Mouse (Mus musculus): ENCODE measurements at regions not wholly inside any gene's neighbourhood (a gene's known extent, or its start where the extent isn't known, plus 50 kb on each side); places are given as distances from the start of the nearest gene placed in this dataset.
"Not testable (repeated sequence)": the region's sequence is repeated elsewhere in the genome, so short reads cannot be mapped to it uniquely, and the experiment has no call there.

- DNase-seq (ENCODE audit: low spot score in 2 of 2) = not testable (repeated sequence)
These were observed 73.0 kb downstream of the Prl2c3 start for GRCm38 (mm10) chr13:12726831-12727230.

- not testable (repeated sequence) for DNase-seq (ENCODE audit: low spot score in 2 of 2)
These were observed 81.8 kb downstream of the Prl2c3 start for GRCm38 (mm10) chr13:12717972-12718546.

GRCm38 (mm10) chr13:12711471-12712273 lies 88.2 kb downstream of the Prl2c3 start:
- no peak for DNase-seq (ENCODE audit: low spot score in 2 of 2)

DNA sequence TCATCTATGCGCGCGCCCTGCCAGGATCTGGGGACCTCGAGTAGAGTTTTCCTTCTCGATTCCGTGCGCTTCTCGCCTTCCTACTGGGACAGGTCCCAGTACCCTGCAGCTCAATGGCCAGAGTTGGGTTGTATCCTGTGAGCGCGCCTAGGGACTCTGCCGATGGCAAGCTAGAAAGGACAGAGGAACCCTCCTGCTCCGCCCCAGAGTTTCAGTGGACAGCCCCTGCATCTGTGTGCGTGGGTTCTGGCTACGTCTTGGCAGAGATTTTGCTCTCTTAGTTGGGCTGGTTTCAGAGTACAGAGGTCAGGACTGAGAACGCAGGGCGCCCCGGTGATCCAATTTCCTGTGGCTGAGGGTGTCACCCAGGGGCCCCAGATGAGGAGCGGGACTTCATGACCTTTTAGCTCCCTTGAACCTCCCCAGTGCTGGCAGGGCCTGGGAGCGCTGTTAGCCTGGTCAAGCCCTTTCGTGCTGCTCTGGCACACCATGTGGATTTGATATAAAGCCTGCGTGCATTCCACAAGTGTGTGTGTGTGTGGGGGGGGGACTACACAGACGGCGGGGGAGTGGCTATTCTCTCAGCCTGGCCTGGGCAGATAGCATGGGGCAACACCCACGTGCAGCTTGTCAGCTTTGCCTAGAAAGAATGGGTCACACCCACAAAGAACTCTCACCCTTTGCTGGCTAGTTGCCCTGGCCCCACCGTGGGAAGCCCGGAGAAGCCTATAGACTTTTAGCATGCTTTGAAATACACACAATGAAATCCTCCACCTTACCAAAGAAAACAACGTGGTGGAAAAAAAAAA lies 96.9 kb downstream of the Prl2c3 start:
- DNase-seq (ENCODE audit: low spot score in 2 of 2) = not testable (repeated sequence)

DNA sequence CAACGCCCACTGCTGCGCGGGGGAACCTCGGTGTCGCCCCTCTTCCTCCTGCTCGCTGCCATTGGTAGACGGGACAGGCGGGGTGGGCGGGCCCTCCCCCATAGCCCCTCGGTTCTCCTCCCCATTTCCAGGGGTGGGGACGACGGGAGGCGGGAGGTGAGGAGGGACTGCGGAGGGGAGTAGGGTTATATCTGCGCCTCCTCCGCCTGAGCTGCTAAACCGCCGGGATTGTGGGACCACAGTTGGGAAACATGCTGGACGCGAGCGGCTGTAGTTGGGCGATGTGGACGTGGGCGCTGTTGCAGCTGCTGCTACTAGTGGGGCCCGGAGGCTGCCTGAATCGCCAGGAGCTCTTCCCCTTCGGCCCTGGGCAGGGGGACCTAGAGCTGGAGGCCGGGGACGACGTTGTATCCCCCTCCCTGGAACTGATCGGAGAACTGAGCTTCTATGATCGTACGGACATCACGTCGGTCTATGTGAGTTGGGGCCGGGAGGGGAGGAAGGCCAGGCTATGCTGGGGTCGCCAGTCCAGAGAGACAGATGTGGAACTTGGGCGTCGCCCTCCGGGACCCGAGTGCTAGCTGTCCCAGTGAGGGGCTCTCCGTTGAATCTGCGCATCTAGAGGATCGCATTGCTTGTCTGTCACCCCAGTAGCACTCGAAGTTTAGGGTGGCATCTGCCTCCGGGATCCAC lies 97.6 kb downstream of the Prl2c3 start:
- DNase-seq (ENCODE audit: low spot score in 2 of 2) = not testable (repeated sequence)

DNA sequence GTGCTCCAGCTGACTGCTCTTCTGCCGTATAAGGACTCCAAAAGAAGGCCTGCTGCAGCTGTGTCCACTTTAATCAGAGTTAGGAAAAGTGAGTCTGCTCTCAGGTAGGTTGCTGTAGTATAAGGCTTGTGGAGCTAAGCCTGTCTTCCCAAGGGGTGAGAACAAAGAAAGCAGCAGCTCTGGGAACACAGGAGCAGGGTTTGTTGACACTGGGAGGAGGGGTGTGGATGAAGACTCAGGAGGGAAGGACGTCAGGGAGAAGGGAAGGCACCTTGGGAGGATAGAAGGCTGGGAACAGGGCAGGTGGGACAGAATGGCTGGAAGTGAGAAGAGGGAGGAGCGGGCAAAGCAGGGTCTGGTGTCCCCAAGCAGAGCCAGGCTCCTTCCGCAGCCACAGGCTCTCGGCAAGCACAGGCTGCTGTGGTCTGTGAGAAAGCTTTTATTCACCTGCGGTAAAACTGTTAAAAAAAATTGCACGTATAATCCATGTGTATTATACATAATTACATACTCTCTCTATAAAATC lies 106.2 kb downstream of the Prl2c3 start:
- not testable (repeated sequence) for DNase-seq (ENCODE audit: low spot score in 2 of 2)

- DNase-seq (ENCODE audit: low spot score in 2 of 2) = not testable (repeated sequence)
These were observed 111.1 kb downstream of the Prl2c3 start for GRCm38 (mm10) chr13:12688778-12689177.

GRCm38 (mm10) chr13:12688149-12688548 lies 111.7 kb downstream of the Prl2c3 start:
- DNase-seq (ENCODE audit: low spot score in 2 of 2) = not testable (repeated sequence)

GRCm38 (mm10) chr13:12680954-12681571 lies 115.4 kb downstream of the Ero1lb start:
- DNase-seq (ENCODE audit: low spot score in 2 of 2) = not testable (repeated sequence)

DNA sequence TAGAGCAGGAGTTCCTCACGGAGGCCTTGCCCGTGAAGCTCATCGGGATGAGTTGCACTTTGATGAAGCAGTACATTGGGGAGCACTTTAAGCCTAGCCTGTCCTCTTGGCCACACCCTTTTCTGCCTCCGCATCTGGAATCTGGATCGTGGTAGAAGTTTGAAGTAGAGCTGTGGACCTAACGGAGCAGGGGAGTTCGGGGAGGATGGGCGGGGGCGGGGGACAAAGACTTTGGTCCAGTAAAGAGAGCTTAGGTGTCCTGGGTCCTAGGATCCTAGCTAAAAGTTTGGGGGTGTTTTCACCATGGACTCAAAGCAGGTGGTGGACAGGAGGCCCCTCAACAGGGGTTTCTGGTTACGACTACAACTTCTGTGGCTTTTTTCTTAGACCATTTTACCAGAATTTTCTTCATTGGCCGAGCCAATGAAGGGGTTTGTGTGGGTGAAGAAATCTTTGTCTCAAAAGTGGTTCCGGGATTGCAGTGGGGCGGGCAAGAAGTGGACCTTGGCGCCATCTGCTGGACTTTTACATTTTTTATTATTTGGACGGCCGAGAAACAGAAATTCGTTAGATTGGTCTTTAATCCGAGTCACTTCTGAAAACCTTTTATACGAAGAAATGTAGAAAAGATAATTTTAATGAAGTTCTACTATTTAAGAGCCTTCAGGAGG lies 114.7 kb downstream of the Ero1lb start:
- DNase-seq (ENCODE audit: low spot score in 2 of 2) = peak in 1 of 2 experiments; percentile 69

DNA sequence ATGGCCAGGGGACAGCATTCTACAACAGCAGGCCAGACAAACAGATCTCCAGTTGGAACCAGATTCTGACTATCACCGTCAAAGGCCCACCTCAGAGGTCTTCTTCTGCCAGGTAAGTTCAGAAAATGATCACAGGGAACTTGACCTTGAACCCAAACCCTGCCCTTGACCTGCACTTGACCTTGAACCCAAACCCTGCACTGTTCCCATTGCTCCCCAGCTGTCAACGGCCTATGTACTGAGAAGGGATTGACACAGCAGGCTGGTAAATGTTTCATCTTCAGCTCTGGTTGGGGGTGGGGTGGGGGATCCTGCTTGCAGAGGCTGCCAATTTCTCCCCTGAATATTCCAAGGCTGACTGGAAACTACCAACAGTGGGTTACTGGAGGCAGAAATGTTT lies 111.7 kb downstream of the Ero1lb start:
- no peak for DNase-seq (ENCODE audit: low spot score in 2 of 2)

DNA sequence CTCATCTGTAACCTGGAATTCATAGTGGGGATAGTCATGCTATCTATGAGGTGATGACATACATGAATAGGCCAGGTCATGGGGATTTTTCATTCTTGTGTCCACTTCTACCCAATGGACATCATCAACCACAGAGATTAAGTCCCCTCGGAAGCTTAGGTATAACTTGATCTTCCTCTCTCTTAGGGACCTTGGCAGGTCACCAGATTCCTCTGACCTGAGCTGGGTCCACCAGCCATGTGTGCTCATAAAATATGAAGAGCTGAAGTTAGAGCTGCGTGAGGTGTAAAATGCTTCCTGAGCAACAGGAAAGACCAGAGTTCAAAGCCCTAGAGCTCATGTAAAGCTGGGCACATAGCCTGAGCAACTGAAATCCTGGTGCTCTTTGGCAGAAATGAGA lies 105.3 kb downstream of the Ero1lb start:
- not testable (repeated sequence) for DNase-seq (ENCODE audit: low spot score in 2 of 2)

DNA sequence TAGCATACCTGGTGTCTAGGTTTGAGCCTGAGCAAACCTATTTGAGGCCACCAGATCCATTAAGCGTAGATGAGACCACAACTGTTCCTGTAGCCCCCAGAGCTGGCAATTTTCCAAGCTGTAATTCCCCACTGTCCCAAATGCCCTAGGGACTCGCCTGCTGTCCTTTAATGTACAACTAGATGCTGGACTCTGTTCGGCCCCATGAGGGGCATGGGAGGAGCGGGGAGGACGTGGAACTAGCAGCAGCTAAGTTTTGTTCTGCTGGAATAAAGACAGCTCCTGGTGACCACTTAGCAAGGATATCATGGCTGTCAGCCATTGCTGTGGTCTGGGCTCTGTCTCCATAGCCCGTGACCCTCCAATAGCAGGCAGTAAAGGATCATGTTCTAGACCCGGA lies 103.1 kb downstream of the Ero1lb start:
- DNase-seq (ENCODE audit: low spot score in 2 of 2) = not testable (repeated sequence)

GRCm38 (mm10) chr13:12667727-12668665 lies 102.3 kb downstream of the Ero1lb start:
- DNase-seq (ENCODE audit: low spot score in 2 of 2) = not testable (repeated sequence)

GRCm38 (mm10) chr13:12666050-12666449 lies 100.4 kb downstream of the Ero1lb start:
- DNase-seq (ENCODE audit: low spot score in 2 of 2) = not testable (repeated sequence)
